Mouse (Mus musculus) stomach, postnatal 0 days (tissue): ENCODE measurements around the gene Ube4b.

Experiments used
- CTCF ChIP-seq: IDR thresholded peaks from 2 replicates; pipeline ENCODE4 v1.5.1; 2016; ENCODE audit warnings: antibody characterized with exemption, low read depth, mild to moderate bottlenecking, moderate library complexity
- EP300 ChIP-seq: optimal IDR thresholded peaks from 2 replicates; pipeline ENCODE3; 2016; ENCODE audit warnings: antibody characterized with exemption

GRCm38 (mm10) chr4:149461579-149462304 is 35.2 kb upstream of the Ube4b start:
- TF ChIP-seq EP300 (no peak), CTCF (no peak)
